Mouse (Mus musculus): Measurements from ENCODE around the gene Rora.
"Not testable (repeated sequence)": the region's sequence is repeated elsewhere in the genome, so short reads cannot be mapped to it uniquely, and the experiment has no call there.

Rora gene

GRCm38 (mm10) chr9:69086844-69087243 is 433.3 kb downstream of the Rora start:
- DNase-seq (ENCODE audit: low spot score) = no peak

GRCm38 (mm10) chr9:69087325-69087724 is 433.7 kb downstream of the Rora start:
- no peak for DNase-seq (ENCODE audit: low spot score)

- no peak for DNase-seq (ENCODE audit: low spot score)
Observed at GRCm38 (mm10) chr9:69090749-69091270, 437.2 kb downstream of the Rora start.

GRCm38 (mm10) chr9:69092119-69093013 is 438.8 kb downstream of the Rora start:
- no peak for DNase-seq (ENCODE audit: low spot score)

GRCm38 (mm10) chr9:69100153-69100756 is 446.7 kb downstream of the Rora start:
- DNase-seq (ENCODE audit: low spot score) = not testable (repeated sequence)

GRCm38 (mm10) chr9:69104321-69104720 is 450.7 kb downstream of the Rora start:
- DNase-seq (ENCODE audit: low spot score) = no peak

- no peak for DNase-seq (ENCODE audit: low spot score)
Observed at GRCm38 (mm10) chr9:69109618-69110300, 456.2 kb downstream of the Rora start.

- no peak for DNase-seq (ENCODE audit: low spot score)
Observed at GRCm38 (mm10) chr9:69110301-69110674, 456.7 kb downstream of the Rora start.

- DNase-seq (ENCODE audit: low spot score) = no peak
Observed at GRCm38 (mm10) chr9:69110706-69111105, 457.1 kb downstream of the Rora start.

- DNase-seq (ENCODE audit: low spot score) = no peak
Observed at GRCm38 (mm10) chr9:69111539-69111938, 458.0 kb downstream of the Rora start.

- peak; percentile 24 for DNase-seq (ENCODE audit: low spot score)
Observed at GRCm38 (mm10) chr9:69114429-69114984, 460.9 kb downstream of the Rora start.

- no peak for DNase-seq (ENCODE audit: low spot score)
Observed at GRCm38 (mm10) chr9:69116740-69117139, 463.2 kb downstream of the Rora start.

- no peak for DNase-seq (ENCODE audit: low spot score)
Observed at GRCm38 (mm10) chr9:69121117-69121740, 467.6 kb downstream of the Rora start.

- DNase-seq (ENCODE audit: low spot score) = peak; percentile 59
Observed at GRCm38 (mm10) chr9:69125011-69125786, 471.6 kb downstream of the Rora start.

GRCm38 (mm10) chr9:69125787-69126161 is 472.2 kb downstream of the Rora start:
- no peak for DNase-seq (ENCODE audit: low spot score)

- DNase-seq (ENCODE audit: low spot score) = no peak
Observed at GRCm38 (mm10) chr9:69126595-69126994, 473.0 kb downstream of the Rora start.

GRCm38 (mm10) chr9:69128335-69128734 is 474.7 kb downstream of the Rora start:
- DNase-seq (ENCODE audit: low spot score) = no peak

GRCm38 (mm10) chr9:69132995-69133394 is 479.4 kb downstream of the Rora start:
- DNase-seq (ENCODE audit: low spot score) = no peak

- no peak for DNase-seq (ENCODE audit: low spot score)
Observed at GRCm38 (mm10) chr9:69133696-69134095, 480.1 kb downstream of the Rora start.

GRCm38 (mm10) chr9:69134604-69135003 is 481.0 kb downstream of the Rora start:
- DNase-seq (ENCODE audit: low spot score) = no peak

- no peak for DNase-seq (ENCODE audit: low spot score)
Observed at GRCm38 (mm10) chr9:69136821-69137220, 483.2 kb downstream of the Rora start.

All from retina, embryonic 14.5 days (tissue).